Mouse (Mus musculus) Patski (cell line): ENCODE data around the gene Zfpm1. TPM values are rescaled to one million over a fixed set of nuclear protein-coding genes. Genes with fewer than 3 reads are reported as not detected.

ENCODE experiments used
- ATAC-seq: fragments of 100-300 bp; one replicate; pipeline ENCODE4 v1.8.0; 2021
- CTCF ChIA-PET: fragments of 350-600 bp; sonication (Branson Sonifier 250); formaldehyde crosslinking; loops from one replicate; lab custom pipeline; 2022; ENCODE audit warnings: inconsistent platforms; lab: Charles Lee
- POLR2A ChIA-PET: fragments of 350-600 bp; sonication (Branson Sonifier 250); formaldehyde crosslinking; loops from one replicate; lab custom pipeline; 2022; ENCODE audit warnings: antibody characterized with exemption, inconsistent platforms; lab: Charles Lee
- DNase-seq: peaks from one replicate; pipeline ENCODE4 v3.0.0-alpha.2; 2011; ENCODE audit warnings: low read depth, low spot score
- H3K27me3 ChIP-seq: fragments of 371-371 bp; one replicate; pipeline ENCODE4 v1.5.1; 2021
- CTCF ChIP-seq: fragments of 100-300 bp; IDR thresholded peaks from one replicate; pipeline ENCODE4 v1.5.1; 2021
- in situ Hi-C: fragments of 300-500 bp; cut with MboI; formaldehyde crosslinking; loops from 3 replicates; pipeline ENCODE4 v1.11.1; 2018; ENCODE audit warnings: low pct_unique_long_range_greater_than_20kb, mixed read lengths
- polyA plus RNA-seq: library from polyadenylated mRNA; unstranded; gene quantifications from one replicate; pipeline ENCODE4 v1.2.3, GENCODE M21; 2021

Zfpm1 gene
- polyA plus RNA-seq, 1 experiment from 2014 or later, result 17.8 TPM

GRCm38 (mm10) chr8:122330446-122331133 is 48.6 kb downstream of the Zfpm1 start:
- H3K27me3 ChIP-seq, result no peaks in the 10 kb centered on the region
- ChIA-PET POLR2A (interaction anchor here (0.6 to 1.1 kb wide), 3 partner anchors 20 to 373 kb away, joined by 3 to 4 read pairs (median 3); no protein-coding TSS in a partner anchor), CTCF (interaction anchor here (1.3 to 5.8 kb wide), 6 partner anchors 8 to 353 kb away, joined by 3 to 46 read pairs (median 6); no protein-coding TSS in a partner anchor)
- DNase-seq (no peak), ATAC-seq (no peak)
- no peak for TF ChIP-seq CTCF
- in situ Hi-C loops, result loop anchor here (5.0 kb wide), 1 partner anchor 48 kb away; the partner anchor contains the start of gene Zfpm1

DNA sequence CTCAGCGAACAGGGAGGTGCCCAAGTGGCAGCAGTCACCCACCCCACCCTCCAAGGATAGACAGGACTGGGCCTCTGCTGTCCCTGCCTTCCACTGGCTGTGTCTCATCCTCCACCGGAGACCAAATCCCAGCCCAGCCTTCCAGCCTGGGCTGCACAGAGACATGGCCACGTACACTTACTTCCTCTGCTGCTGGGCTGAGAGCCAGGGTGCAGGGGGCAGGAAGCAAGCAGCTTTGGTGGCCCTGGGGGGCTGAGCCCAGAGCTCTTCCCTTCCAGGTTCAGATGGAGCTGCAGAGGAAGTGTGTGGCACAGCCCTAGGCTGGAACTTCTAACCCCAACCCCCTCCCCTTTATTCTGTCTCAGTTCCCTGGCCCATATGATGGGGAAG is 49.2 kb downstream of the Zfpm1 start:
- no peaks in the 10 kb centered on the region for H3K27me3 ChIP-seq
- DNase-seq (no peak), ATAC-seq (no peak)
- TF ChIP-seq CTCF, result no peak
- ChIA-PET CTCF (interaction anchor here (1.2 to 5.8 kb wide), 7 partner anchors 38 to 353 kb away, joined by 3 to 46 read pairs (median 8); no protein-coding TSS in a partner anchor), POLR2A (interaction anchor here (0.6 to 1.1 kb wide), 4 partner anchors 20 to 374 kb away, joined by 3 to 4 read pairs (median 3); no protein-coding TSS in a partner anchor)
- in situ Hi-C loops, result loop anchor here (5.0 kb wide), 1 partner anchor 49 kb away; the partner anchor contains the start of gene Zfpm1

GRCm38 (mm10) chr8:122332753-122333506 is 51.0 kb downstream of the Zfpm1 start:
- ChIA-PET CTCF (interaction anchor here (1.0 to 5.8 kb wide), 11 partner anchors 13 to 355 kb away, joined by 3 to 46 read pairs (median 7); no protein-coding TSS in a partner anchor), POLR2A (interaction anchor here (0.6 to 1.5 kb wide), 4 partner anchors 43 to 370 kb away, joined by 3 to 5 read pairs (median 4); no protein-coding TSS in a partner anchor)
- in situ Hi-C loops, result loop anchor here (5.0 kb wide), 1 partner anchor 51 kb away; the partner anchor contains the start of gene Zfpm1
- no peak for TF ChIP-seq CTCF
- ATAC-seq, result peak; percentile 4
- no peak for DNase-seq
- H3K27me3 ChIP-seq, result no peaks in the 10 kb centered on the region

GRCm38 (mm10) chr8:122333531-122333930 is 51.6 kb downstream of the Zfpm1 start:
- in situ Hi-C loops, result loop anchor here (5.0 kb wide), 1 partner anchor 51 kb away; the partner anchor contains the start of gene Zfpm1
- no peak for DNase-seq
- H3K27me3 ChIP-seq, result no peaks in the 10 kb centered on the region
- POLR2A ChIA-PET, result interaction anchor here (1.5 kb wide), 1 partner anchor 52 kb away, joined by 3 read pairs; no protein-coding TSS in a partner anchor
- ATAC-seq, result no peak
- CTCF ChIA-PET, result interaction anchor here (1.0 to 5.8 kb wide), 8 partner anchors 12 to 59 kb away, joined by 3 to 46 read pairs (median 6); no protein-coding TSS in a partner anchor
- TF ChIP-seq CTCF, result no peak

- no peak for DNase-seq
- CTCF ChIA-PET, result interaction anchor here (2.1 to 5.8 kb wide), 2 partner anchors 51 to 60 kb away, joined by 7 to 46 read pairs; no protein-coding TSS in a partner anchor
- ATAC-seq, result no peak
- in situ Hi-C loops, result loop anchor here (5.0 kb wide), 1 partner anchor 53 kb away; the partner anchor contains the start of gene Zfpm1
- H3K27me3 ChIP-seq, result no peaks in the 10 kb centered on the region
- POLR2A ChIA-PET, result interaction anchor here (1.5 kb wide), 1 partner anchor 54 kb away, joined by 3 read pairs; no protein-coding TSS in a partner anchor
- TF ChIP-seq CTCF, result no peak
Measured at GRCm38 (mm10) chr8:122334791-122335490, 53.0 kb downstream of the Zfpm1 start.

GRCm38 (mm10) chr8:122335638-122336250 is 53.8 kb downstream of the Zfpm1 start:
- ChIA-PET POLR2A (no interaction called here), CTCF (no interaction called here)
- DNase-seq (no peak), ATAC-seq (no peak)
- no peaks in the 10 kb centered on the region for H3K27me3 ChIP-seq
- no peak for TF ChIP-seq CTCF
- in situ Hi-C loops, result no loop called here

DNA sequence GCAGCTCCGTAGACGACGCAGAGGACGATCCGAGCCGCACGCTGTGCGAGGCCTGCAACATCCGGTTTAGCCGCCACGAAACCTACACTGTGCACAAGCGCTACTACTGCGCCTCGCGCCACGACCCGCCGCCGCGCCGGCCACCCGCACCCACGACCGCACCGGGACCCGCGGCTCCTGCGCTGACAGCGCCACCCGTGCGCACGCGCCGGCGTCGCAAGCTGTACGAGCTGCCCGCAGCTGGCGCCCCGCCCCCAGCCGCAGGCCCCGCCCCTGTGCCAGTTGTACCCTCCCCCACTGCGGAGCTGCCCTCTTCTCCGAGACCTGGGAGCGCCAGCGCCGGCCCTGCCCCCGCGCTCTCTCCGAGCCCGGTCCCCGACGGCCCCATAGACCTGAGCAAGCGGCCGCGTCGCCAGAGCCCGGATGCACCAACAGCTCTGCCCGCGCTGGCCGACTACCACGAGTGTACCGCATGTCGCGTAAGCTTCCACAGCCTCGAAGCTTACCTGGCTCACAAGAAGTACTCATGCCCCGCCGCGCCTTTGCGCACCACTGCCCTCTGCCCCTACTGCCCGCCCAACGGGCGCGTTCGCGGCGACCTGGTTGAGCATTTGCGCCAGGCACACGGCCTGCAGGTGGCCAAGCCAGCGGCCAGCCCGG is 54.4 kb downstream of the Zfpm1 start:
- H3K27me3 ChIP-seq, result no peaks in the 10 kb centered on the region
- DNase-seq, result no peak
- ATAC-seq, result no peak
- POLR2A ChIA-PET, result no interaction called here
- TF ChIP-seq CTCF, result no peak
- in situ Hi-C loops, result no loop called here
- CTCF ChIA-PET, result no interaction called here

- no peak for DNase-seq
- H3K27me3 ChIP-seq, result no peaks in the 10 kb centered on the region
- POLR2A ChIA-PET, result no interaction called here
- in situ Hi-C loops, result no loop called here
- no peak for TF ChIP-seq CTCF
- no peak for ATAC-seq
- CTCF ChIA-PET, result interaction anchor here (1.3 to 2.8 kb wide), 2 partner anchors 9 to 31 kb away, joined by 5 to 11 read pairs; no protein-coding TSS in a partner anchor
Measured at GRCm38 (mm10) chr8:122338852-122339251, 56.9 kb downstream of the Zfpm1 start.
